Mouse (Mus musculus): ENCODE data around the gene Itgb6.

DNA sequence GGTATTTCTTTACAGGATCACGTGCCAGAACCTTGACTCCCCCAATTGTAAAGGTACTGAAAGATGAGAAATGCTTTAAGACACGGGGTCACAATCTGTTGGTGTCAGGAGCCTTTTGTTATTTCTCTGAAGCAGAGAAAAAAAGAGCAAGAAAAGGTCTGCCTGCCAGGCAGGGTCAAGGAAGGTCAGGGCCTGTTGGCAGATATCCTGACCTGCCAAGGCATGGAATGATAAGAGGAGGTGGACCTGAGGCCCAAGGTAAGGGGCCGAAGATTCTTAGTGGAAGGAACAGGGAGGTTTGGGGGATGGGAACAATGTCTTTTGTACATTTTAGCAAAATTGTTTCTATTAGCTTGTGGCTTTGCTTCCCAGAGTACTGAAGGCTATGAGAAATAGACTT lies 13.8 kb downstream of the Itgb6 start:
- TF ChIP-seq CTCF (IDR thresholded peaks at IDR 0.05; ENCODE audit: low read depth) (no peak), EP300 (IDR thresholded peaks at IDR 0.05; ENCODE audit: low read depth) (no peak)
